8 mouse cellular contexts compared by ENCODE assay signal in genomic region chr1:81593280-81594182, GRCm38 (mm10).
A peak's percentile ranks its signal among the peaks of the same experiment; 100 is the strongest.
DNase-seq lines count a peak whose midpoint lies in the region; ATAC-seq lines count a peak whose summit lies in the region.

No protein-coding gene starts in this region.

- H3K4me2 ChIP-seq in kidney, embryonic 16.5 days (replicated peaks; ENCODE audit: low read depth, low read length): peak overlapping the region; percentile 58
- H3K4me2 ChIP-seq in limb, embryonic 13.5 days (replicated peaks): peak overlapping the region; percentile 73
- H3K4me2 ChIP-seq in neural tube, embryonic 11.5 days (ENCODE audit: low read depth): peak overlapping the region; percentile 64

- no peaks in the 10 kb centered on the region for H3K27me3 ChIP-seq in kidney, embryonic 16.5 days (ENCODE audit: insufficient read depth, low read length)
- no peaks in the 10 kb centered on the region for H3K27me3 ChIP-seq in limb, embryonic 13.5 days
- H3K27me3 ChIP-seq in neural tube, embryonic 11.5 days (ENCODE audit: control insufficient read depth, insufficient read depth, low read length): no peaks in the 10 kb centered on the region

- no peak overlapping the region for H3K27ac ChIP-seq in brown adipose tissue, adult 24 weeks (replicated peaks; ENCODE audit: low read depth, low read length)
- H3K27ac ChIP-seq in kidney, embryonic 16.5 days (ENCODE audit: low read length): peak overlapping the region; percentile 13; the same call in 1 of the 2 replicates
- peak overlapping the region; percentile 81 for H3K27ac ChIP-seq in limb, embryonic 13.5 days
- H3K27ac ChIP-seq in neural tube, embryonic 11.5 days (ENCODE audit: low read depth, low read length): peak overlapping the region; percentile 96

- H3K4me3 ChIP-seq in brown adipose tissue, adult 24 weeks (ENCODE audit: insufficient read depth, low read depth, low read length): peak overlapping the region; percentile 34
- peak overlapping the region; percentile 41 for H3K4me3 ChIP-seq in kidney, embryonic 16.5 days (ENCODE audit: low read length)
- H3K4me3 ChIP-seq in limb, embryonic 13.5 days: peak overlapping the region; percentile 47
- H3K4me3 ChIP-seq in neural tube, embryonic 11.5 days (ENCODE audit: low read depth, low read length): peak overlapping the region; percentile 28

- H3K9me3 ChIP-seq in kidney, embryonic 16.5 days (ENCODE audit: low read length): no peaks in the 10 kb centered on the region
- no peaks in the 10 kb centered on the region for H3K9me3 ChIP-seq in limb, embryonic 13.5 days
- no peaks in the 10 kb centered on the region for H3K9me3 ChIP-seq in neural tube, embryonic 11.5 days (ENCODE audit: control insufficient read depth, low read length)

- peak; percentile 85 for DNase-seq in embryo, embryonic 9.5 days (ENCODE audit: extremely low spot score)
- DNase-seq in heart, adult 18-20 months: peak; percentile 33 to 49
- DNase-seq in neural tube, embryonic 11.5 days (ENCODE audit: low spot score): peak; percentile 83
- DNase-seq in yolk sac, embryonic 10.5 days (ENCODE audit: low spot score): peak; percentile 58
- DNase-seq in spleen, postnatal 36 days (ENCODE audit: low spot score in 2 of 2): no peak

- ATAC-seq in kidney, embryonic 16.5 days (ENCODE audit: low FRiP score, low TSS enrichment): peak; percentile 98
- peak; percentile 95 for ATAC-seq in limb, embryonic 13.5 days (ENCODE audit: low FRiP score, low read depth)
- peak; percentile 97 for ATAC-seq in neural tube, embryonic 11.5 days (ENCODE audit: insufficient read depth, low FRiP score, low TSS enrichment)

- H3K9ac ChIP-seq in kidney, embryonic 16.5 days (replicated peaks; ENCODE audit: low read length): peak overlapping the region; percentile 53
- peak overlapping the region; percentile 64 for H3K9ac ChIP-seq in limb, embryonic 13.5 days
- H3K9ac ChIP-seq in neural tube, embryonic 11.5 days (ENCODE audit: low read length): peak overlapping the region; percentile 70

- H3K36me3 ChIP-seq in kidney, embryonic 16.5 days (ENCODE audit: insufficient read depth, low read length): no peaks in the 10 kb centered on the region
- H3K36me3 ChIP-seq in limb, embryonic 13.5 days: no peaks in the 10 kb centered on the region
- no peaks in the 10 kb centered on the region for H3K36me3 ChIP-seq in neural tube, embryonic 11.5 days (ENCODE audit: control insufficient read depth, insufficient read depth, low read length)

- H3K4me1 ChIP-seq in brown adipose tissue, adult 24 weeks (ENCODE audit: control insufficient read depth, insufficient read depth, insufficient read length, low read length): no peaks in the 10 kb centered on the region
- H3K4me1 ChIP-seq in kidney, embryonic 16.5 days (ENCODE audit: insufficient read depth, low read length): 0 out of 2 replicates have a peak, but pooled peaks cover 5% of the 10 kb centered on the region
- peaks cover 18% of the 10 kb centered on the region; the same call in 1 of the 2 replicates for H3K4me1 ChIP-seq in limb, embryonic 13.5 days
- H3K4me1 ChIP-seq in neural tube, embryonic 11.5 days (ENCODE audit: control insufficient read depth, insufficient read depth, low read length): peaks cover 8% of the 10 kb centered on the region; the same call in 1 of the 2 replicates

- WGBS in kidney, embryonic 16.5 days: 5% methylated on average over 19 of the region's 19 CpGs
- 6% methylated on average over 19 of the region's 19 CpGs for WGBS in limb, embryonic 13.5 days
- 4% methylated on average over 19 of the region's 19 CpGs for WGBS in neural tube, embryonic 11.5 days

Comparison
In these comparisons a context has a peak if more than half of its experiments do, and no peak if none do; other contexts are left out.
1. DNase-seq: peak in embryo, embryonic 9.5 days (single experiment), heart, adult 18-20 months (2 of 2), neural tube, embryonic 11.5 days (single experiment) and yolk sac, embryonic 10.5 days (single experiment); none in spleen, postnatal 36 days (0 of 2).
2. Peak in every context shown above with its lines, with median percentiles within 50 percentile points of each other: H3K4me3 ChIP-seq, ATAC-seq, H3K4me2 ChIP-seq and H3K9ac ChIP-seq.